Mouse (Mus musculus) embryonic stem cell, embryonic (primary cell): Measurements from ENCODE around the gene Calm3.

ENCODE experiments used
- CTCF ChIA-PET, 4 experiments: fragments of 300-600 bp in 2 of 4; fragments of 350-600 bp in 2 of 4; sonication (Branson Sonifier 250); formaldehyde crosslinking; loops; one replicate each; lab custom pipeline; 2022; ENCODE audit warnings: inconsistent platforms in 2 of 4; lab: Charles Lee
- POLR2A ChIA-PET, 4 experiments: fragments of 300-600 bp in 2 of 4; fragments of 350-600 bp in 2 of 4; sonication (Branson Sonifier 250); formaldehyde crosslinking; loops; one replicate each; lab custom pipeline; 2022; ENCODE audit warnings: antibody characterized with exemption in 4 of 4, inconsistent platforms in 1 of 4; lab: Charles Lee

Calm3 gene

GRCm38 (mm10) chr7:16893612-16894011, 30.3 kb downstream of the Calm3 start:
- ChIA-PET CTCF (interaction anchor here in 1 of 4 experiments (0.6 to 1.9 kb wide), 4 partner anchors 13 to 44 kb away, joined by 3 to 17 read pairs (median 8); partner anchors contain the start of genes Dact3 and Ptgir), POLR2A (interaction anchor here in 1 of 4 experiments (1.8 to 2.0 kb wide), 2 partner anchors 14 to 15 kb away, joined by 4 read pairs; no protein-coding TSS in a partner anchor)

DNA sequence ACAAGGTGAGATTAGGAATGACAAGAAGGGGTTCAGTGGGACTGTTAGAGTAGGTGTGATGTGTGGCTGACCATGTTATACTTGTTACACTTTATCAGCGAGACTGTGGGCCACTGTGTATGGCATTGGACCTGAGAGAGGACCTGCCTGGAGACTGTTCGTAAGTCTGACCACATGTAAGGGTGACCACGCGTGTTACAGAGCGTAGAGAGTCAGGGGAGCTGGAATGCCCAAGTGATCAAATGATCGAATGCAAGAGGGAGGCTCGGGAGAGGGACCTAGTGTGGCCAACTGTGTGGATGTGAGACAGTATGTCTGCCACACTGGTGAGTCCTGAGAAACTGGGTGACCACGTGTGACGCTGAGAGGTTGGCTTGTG, 31.6 kb downstream of the Calm3 start:
- POLR2A ChIA-PET = interaction anchor here in 3 of 4 experiments (0.7 to 2.5 kb wide), 25 partner anchors 8 to 275 kb away, joined by 3 to 29 read pairs (median 6); partner anchors contain the start of genes Dact3 (in 3 of the 3) and Calm3 (in 1 of the 3)
- CTCF ChIA-PET = interaction anchor here (0.6 to 2.5 kb wide), 47 partner anchors 8 to 607 kb away, joined by 3 to 78 read pairs (median 4); partner anchors contain the start of genes Dact3 (in 4 of the 4), Ptgir (in 2 of the 4) and Prkd2 (in 1 of the 4)

DNA sequence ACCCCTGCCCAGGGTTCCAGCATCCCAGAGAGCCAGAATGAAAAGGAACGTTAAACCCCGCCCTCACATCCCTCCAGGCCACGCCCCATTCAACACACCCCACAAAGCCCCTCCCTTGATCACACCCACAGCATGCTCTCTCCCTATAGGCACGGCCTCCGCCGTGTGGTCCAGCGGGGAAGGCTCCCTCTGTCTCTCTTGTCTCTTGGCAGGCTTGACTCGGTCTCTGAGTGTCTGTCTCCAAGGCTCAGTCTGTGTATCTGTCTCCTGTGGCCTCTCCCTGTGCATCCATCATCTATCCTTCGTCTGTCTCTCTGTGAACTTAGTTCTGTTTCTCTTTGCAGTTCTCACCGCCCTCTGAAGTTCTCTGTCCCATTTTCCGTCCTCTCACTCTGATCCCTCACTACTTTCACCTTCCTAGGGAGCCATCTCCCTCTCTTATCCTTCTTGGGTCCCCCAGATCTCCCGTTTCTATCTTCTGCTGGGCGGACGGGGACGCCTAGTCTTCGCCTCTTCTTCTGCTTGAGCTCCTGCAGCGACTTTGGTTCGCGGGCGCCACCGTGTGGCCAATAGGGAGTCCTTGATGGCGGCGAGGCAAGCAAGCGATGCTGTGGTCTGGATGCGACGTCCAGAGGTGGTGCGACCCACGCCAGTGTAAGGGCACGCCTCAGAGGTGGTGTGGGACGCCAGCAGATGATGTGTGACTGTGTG, 32.1 kb downstream of the Calm3 start, which contains the start of gene Gng8:
Gng8 (plus strand) TSS at position 146 of the 711 bp plus-strand sequence.
- ChIA-PET POLR2A (interaction anchor here (0.6 to 2.5 kb wide), 36 partner anchors 9 to 275 kb away, joined by 3 to 29 read pairs (median 5); partner anchors contain the start of genes Dact3 (in 4 of the 4) and Calm3 (in 1 of the 4)), CTCF (interaction anchor here (0.5 to 2.5 kb wide), 71 partner anchors 9 to 606 kb away, joined by 3 to 78 read pairs (median 4); partner anchors contain the start of genes Dact3 (in 4 of the 4), Calm3 (in 2 of the 4), Ptgir (in 2 of the 4) and Ap2s1 (in 1 of the 4))

GRCm38 (mm10) chr7:16890944-16891343, 33.0 kb downstream of the Calm3 start:
- ChIA-PET POLR2A (interaction anchor here (0.6 to 2.5 kb wide), 27 partner anchors 9 to 761 kb away, joined by 3 to 29 read pairs (median 5); partner anchors contain the start of genes Dact3 (in 4 of the 4) and Calm3 (in 1 of the 4)), CTCF (interaction anchor here in 3 of 4 experiments (0.6 to 2.5 kb wide), 31 partner anchors 10 to 628 kb away, joined by 3 to 78 read pairs (median 4); partner anchors contain the start of genes Dact3 (in 3 of the 3), Calm3 (in 2 of the 3) and Ptgir (in 1 of the 3))

GRCm38 (mm10) chr7:16890536-16890935, 33.4 kb downstream of the Calm3 start:
- CTCF ChIA-PET = interaction anchor here in 3 of 4 experiments (0.6 to 2.5 kb wide), 19 partner anchors 12 to 627 kb away, joined by 3 to 78 read pairs (median 4); partner anchors contain the start of genes Dact3 (in 3 of the 3) and Ptgir (in 1 of the 3)
- POLR2A ChIA-PET = interaction anchor here in 3 of 4 experiments (0.6 to 2.5 kb wide), 21 partner anchors 10 to 760 kb away, joined by 3 to 29 read pairs (median 6); partner anchors contain the start of gene Dact3 (in 3 of the 3)

DNA sequence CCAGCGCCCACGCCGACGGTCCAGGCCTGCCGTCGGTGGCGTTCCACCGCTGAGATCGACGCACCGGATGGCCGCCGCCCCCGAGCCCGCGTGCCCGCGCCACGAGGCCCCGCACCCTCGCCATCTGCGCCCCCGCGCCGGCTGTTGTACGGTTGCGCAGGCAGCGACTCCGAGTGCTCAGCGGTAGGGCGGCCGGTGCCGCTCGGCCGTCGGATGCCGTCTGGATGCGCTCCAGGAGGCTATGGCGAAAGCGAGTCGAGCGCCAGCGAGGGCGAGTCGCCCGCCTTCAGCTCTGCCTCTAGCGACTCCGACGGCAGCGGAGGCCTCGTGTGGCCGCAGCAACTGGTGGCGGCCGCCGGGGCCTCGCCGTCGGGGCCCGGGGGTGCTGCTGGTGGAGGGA, 38.0 kb downstream of the Calm3 start:
- POLR2A ChIA-PET = interaction anchor here in 3 of 4 experiments (0.6 to 1.6 kb wide), 3 partner anchors 11 to 163 kb away, joined by 3 to 4 read pairs (median 4); partner anchors contain the start of gene Dact3 (in 1 of the 3)
- CTCF ChIA-PET = interaction anchor here in 1 of 4 experiments (1.0 kb wide), 1 partner anchor 9 kb away, joined by 4 read pairs; no protein-coding TSS in a partner anchor

- CTCF ChIA-PET = interaction anchor here in 1 of 4 experiments (0.7 to 1.7 kb wide), 6 partner anchors 10 to 117 kb away, joined by 3 to 5 read pairs (median 3); partner anchors contain the start of genes Calm3 and Pnmal2
- POLR2A ChIA-PET = interaction anchor here in 3 of 4 experiments (0.8 to 2.9 kb wide), 8 partner anchors 9 to 15 kb away, joined by 3 to 8 read pairs (median 4); partner anchors contain the start of gene Dact3 (in 2 of the 3)
Observed at GRCm38 (mm10) chr7:16885271-16885776, 38.6 kb downstream of the Calm3 start.

DNA sequence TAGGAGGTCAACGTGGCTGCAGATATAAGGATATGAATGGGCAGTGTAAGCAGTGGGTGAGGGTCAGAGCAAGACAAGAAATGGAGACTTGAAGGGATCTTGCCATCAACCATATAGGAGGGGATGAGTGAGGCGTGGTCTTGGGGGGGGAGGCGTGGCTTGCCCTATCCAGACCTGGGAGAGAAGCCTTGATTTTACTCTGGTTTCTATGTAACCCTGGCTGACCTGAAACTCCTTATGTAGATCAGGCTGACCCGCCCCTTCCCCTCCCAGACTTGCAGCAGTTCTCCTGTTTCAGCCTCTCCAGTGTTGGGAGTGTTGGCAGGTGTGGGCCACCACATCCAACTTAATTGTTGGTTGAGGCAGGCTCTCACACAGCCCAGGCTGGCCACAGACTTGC, 39.6 kb downstream of the Calm3 start:
- CTCF ChIA-PET = interaction anchor here in 2 of 4 experiments (0.9 to 2.1 kb wide), 8 partner anchors 10 to 118 kb away, joined by 3 to 15 read pairs (median 4); partner anchors contain the start of genes Calm3 (in 1 of the 2), Dact3 (in 1 of the 2) and Pnmal2 (in 1 of the 2)
- POLR2A ChIA-PET = interaction anchor here in 3 of 4 experiments (0.6 to 2.9 kb wide), 13 partner anchors 8 to 598 kb away, joined by 3 to 8 read pairs (median 4); partner anchors contain the start of genes Calm3 (in 2 of the 3), Dact3 (in 2 of the 3) and Ccdc9 (in 1 of the 3)

DNA sequence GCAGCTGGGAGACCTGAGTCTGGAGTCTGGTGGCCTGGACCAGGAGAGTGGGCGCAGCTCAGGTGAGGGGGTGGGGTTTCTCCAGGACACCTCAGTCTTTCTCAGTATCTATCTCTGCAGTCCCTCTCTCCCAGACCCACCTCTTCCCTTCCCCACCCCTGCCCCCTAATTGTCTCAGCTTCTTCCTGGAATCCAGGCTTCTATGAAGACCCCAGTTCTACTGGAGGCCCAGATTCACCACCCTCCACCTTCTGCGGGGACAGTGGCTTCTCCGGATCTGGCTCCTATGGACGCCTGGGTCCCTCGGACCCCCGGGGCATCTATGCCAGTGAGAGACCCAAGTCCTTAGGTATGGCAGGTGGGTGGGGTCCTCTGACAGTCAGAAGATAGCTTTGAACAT, 40.8 kb downstream of the Calm3 start:
- ChIA-PET CTCF (interaction anchor here (0.6 to 3.0 kb wide), 7 partner anchors 9 to 41 kb away, joined by 3 to 15 read pairs (median 4); partner anchors contain the start of genes Gng8 (in 3 of the 4) and Dact3 (in 1 of the 4)), POLR2A (interaction anchor here in 3 of 4 experiments (1.6 to 2.9 kb wide), 3 partner anchors 9 to 14 kb away, joined by 5 to 8 read pairs (median 6); partner anchors contain the start of gene Gng8 (in 1 of the 3))

DNA sequence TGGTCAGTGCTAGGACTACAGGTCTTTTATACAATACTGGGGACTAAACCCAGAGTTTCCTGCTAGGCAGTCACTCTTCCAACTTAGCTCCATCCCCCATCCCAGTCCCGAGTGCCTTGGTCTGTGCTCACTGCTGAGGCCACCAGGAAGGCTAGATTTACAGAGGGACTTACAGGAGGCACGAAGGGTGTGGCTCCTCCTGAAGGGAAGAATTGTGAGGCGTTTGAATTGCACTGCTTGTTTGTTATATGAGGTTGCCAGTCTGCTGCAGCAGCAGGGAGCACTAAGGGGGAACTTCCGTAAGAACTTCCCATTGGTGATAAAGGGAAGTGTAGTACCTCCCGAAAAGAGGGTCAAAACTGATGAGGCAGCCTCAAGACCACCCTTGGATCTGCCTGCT, 43.3 kb downstream of the Calm3 start:
- POLR2A ChIA-PET = interaction anchor here in 2 of 4 experiments (0.6 to 2.2 kb wide), 6 partner anchors 11 to 88 kb away, joined by 3 to 10 read pairs (median 4); partner anchors contain the start of genes Gng8 (in 1 of the 2) and Ptgir (in 1 of the 2)
- CTCF ChIA-PET = interaction anchor here in 3 of 4 experiments (0.5 to 3.0 kb wide), 5 partner anchors 11 to 127 kb away, joined by 4 to 11 read pairs (median 5); partner anchors contain the start of gene Gng8 (in 1 of the 3)

GRCm38 (mm10) chr7:16879796-16880547, 43.9 kb downstream of the Calm3 start:
- ChIA-PET POLR2A (interaction anchor here in 2 of 4 experiments (0.6 to 2.2 kb wide), 4 partner anchors 12 to 88 kb away, joined by 3 to 10 read pairs (median 4); partner anchors contain the start of genes Gng8 (in 1 of the 2) and Ptgir (in 1 of the 2)), CTCF (interaction anchor here in 2 of 4 experiments (0.5 to 2.1 kb wide), 2 partner anchors 15 to 128 kb away, joined by 4 to 8 read pairs; no protein-coding TSS in a partner anchor)

- ChIA-PET POLR2A (interaction anchor here in 1 of 4 experiments (2.7 kb wide), 1 partner anchor 14 kb away, joined by 9 read pairs; the partner anchor contains the start of gene Gng8), CTCF (interaction anchor here in 2 of 4 experiments (0.7 to 1.0 kb wide), 2 partner anchors 13 to 17 kb away, joined by 3 read pairs; no protein-coding TSS in a partner anchor)
Observed at GRCm38 (mm10) chr7:16877717-16878116, 46.2 kb downstream of the Calm3 start.

- ChIA-PET CTCF (interaction anchor here in 1 of 4 experiments (1.0 to 4.1 kb wide), 4 partner anchors 15 to 60 kb away, joined by 5 to 78 read pairs (median 10); partner anchors contain the start of gene Gng8), POLR2A (interaction anchor here in 3 of 4 experiments (0.8 to 3.6 kb wide), 7 partner anchors 8 to 27 kb away, joined by 3 to 20 read pairs (median 7); partner anchors contain the start of gene Gng8 (in 2 of the 3))
Observed at GRCm38 (mm10) chr7:16876608-16877007, 47.3 kb downstream of the Calm3 start.

GRCm38 (mm10) chr7:16876006-16876405, 47.9 kb downstream of the Calm3 start:
- CTCF ChIA-PET = interaction anchor here in 1 of 4 experiments (1.0 to 4.1 kb wide), 6 partner anchors 15 to 247 kb away, joined by 5 to 78 read pairs (median 14); partner anchors contain the start of gene Gng8

GRCm38 (mm10) chr7:16875326-16875725, 48.6 kb downstream of the Calm3 start:
- POLR2A ChIA-PET = interaction anchor here (0.5 to 3.6 kb wide), 40 partner anchors 9 to 181 kb away, joined by 3 to 29 read pairs (median 5); partner anchors contain the start of genes Gng8 (in 4 of the 4), Slc1a5 (in 3 of the 4), Calm3 (in 2 of the 4) and Ap2s1 (in 1 of the 4)

More at GRCm38 (mm10) chr7:16876006-16876405, 47.9 kb downstream of the Calm3 start:
- POLR2A ChIA-PET = interaction anchor here in 3 of 4 experiments (0.7 to 3.6 kb wide), 9 partner anchors 9 to 146 kb away, joined by 3 to 20 read pairs (median 7); partner anchors contain the start of gene Gng8 (in 2 of the 3)

More at GRCm38 (mm10) chr7:16875326-16875725, 48.6 kb downstream of the Calm3 start:
- CTCF ChIA-PET = interaction anchor here in 3 of 4 experiments (0.6 to 4.1 kb wide), 34 partner anchors 9 to 246 kb away, joined by 3 to 78 read pairs (median 6); partner anchors contain the start of genes Gng8 (in 3 of the 3), Calm3 (in 1 of the 3) and Psg16 (in 1 of the 3)
